Mouse (Mus musculus) left cerebral cortex, adult 11 months (tissue): ENCODE results near the gene Tbc1d14.

Experiments used
- DNase-seq: peaks from one replicate; pipeline ENCODE4 v3.0.0; 2022; ENCODE audit warnings: low spot score

The Tbc1d14 gene

GRCm38 (mm10) chr5:36553886-36554285, 39.2 kb downstream of the Tbc1d14 start:
- DNase-seq, result no peak

- DNase-seq, result no peak
Measured at GRCm38 (mm10) chr5:36553056-36553606, 39.9 kb downstream of the Tbc1d14 start.

DNA sequence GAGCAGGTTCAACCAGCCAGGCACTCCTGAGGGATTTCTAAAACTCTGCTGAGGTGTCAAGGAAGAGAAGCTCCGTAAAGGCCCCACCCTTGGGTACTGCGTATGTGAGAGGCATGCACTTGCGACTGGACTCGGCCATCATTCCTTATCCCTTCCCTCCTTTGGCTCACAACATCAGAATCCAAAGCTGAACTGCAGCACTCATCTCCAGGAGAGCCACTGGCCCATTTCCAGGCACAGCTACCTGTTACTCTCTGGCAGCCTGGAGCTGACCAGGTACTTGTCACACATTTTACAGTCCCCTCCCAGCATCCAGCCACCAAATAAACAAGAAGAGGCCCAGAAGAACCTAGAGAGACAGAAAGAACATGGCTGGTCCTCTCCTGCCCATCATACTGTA, 40.7 kb downstream of the Tbc1d14 start:
- no peak for DNase-seq

DNA sequence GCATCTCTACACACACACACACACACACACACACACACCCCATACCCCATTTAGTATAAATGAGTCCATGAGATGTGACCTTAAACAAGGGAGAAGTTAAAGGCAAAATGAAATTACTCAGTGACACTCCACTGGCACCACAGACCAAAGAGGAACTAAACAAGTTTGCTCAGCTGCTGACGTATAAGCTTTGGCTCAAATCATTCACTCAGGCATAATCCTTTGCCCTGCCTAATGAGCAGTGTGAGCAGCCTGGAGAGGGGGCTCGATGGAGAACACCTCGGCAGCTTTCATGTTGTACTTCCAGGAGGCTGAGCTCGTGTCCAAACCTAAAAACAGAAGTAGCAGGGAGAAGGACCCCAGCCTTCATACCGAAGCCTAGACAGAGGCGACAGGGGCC, 43.8 kb downstream of the Tbc1d14 start:
- DNase-seq, result no peak

GRCm38 (mm10) chr5:36544765-36545164, 48.3 kb downstream of the Tbc1d14 start:
- DNase-seq, result no peak

DNA sequence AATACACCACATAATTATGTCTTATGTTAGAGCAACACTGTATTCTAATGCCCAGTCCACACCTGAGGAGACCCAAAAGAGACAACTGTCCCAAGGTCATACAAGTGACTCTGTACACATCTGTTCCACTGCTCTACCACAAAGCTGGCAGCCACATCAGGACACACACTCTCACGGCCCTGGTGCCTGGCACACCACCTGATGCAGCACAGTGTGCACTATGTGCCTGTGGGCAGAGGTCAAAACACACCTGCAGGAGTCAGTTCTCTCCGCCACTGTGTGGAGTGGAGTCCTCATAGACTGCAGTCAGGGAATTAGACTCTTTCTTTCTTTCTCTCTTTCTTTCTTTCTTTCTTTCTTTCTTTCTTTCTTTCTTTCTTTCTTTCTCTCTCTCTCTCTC, 52.1 kb downstream of the Tbc1d14 start:
- DNase-seq, result no peak

GRCm38 (mm10) chr5:36538576-36539187, 54.4 kb downstream of the Tbc1d14 start:
- no peak for DNase-seq

DNA sequence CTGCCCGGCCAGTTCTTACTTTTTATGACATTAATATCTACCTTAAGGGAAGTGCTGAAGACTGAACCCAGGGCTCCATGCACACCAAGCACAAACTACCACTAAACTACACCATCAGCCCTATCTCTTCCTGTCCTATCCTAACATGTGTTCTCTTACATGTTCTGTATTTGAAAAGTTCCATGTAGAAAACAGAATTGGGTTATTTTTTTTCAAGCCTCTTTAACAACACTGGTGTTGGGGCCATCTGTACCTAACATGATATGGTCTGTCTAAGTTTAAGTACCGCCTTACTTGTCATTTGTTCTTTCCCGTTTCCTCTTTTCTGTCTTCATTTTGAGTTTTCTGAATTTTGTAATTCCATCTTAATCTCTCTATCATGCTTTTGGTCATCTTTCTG, 56.7 kb downstream of the Tbc1d14 start:
- DNase-seq, result no peak

GRCm38 (mm10) chr5:36535438-36536176, 57.5 kb downstream of the Tbc1d14 start:
- DNase-seq, result no peak

DNA sequence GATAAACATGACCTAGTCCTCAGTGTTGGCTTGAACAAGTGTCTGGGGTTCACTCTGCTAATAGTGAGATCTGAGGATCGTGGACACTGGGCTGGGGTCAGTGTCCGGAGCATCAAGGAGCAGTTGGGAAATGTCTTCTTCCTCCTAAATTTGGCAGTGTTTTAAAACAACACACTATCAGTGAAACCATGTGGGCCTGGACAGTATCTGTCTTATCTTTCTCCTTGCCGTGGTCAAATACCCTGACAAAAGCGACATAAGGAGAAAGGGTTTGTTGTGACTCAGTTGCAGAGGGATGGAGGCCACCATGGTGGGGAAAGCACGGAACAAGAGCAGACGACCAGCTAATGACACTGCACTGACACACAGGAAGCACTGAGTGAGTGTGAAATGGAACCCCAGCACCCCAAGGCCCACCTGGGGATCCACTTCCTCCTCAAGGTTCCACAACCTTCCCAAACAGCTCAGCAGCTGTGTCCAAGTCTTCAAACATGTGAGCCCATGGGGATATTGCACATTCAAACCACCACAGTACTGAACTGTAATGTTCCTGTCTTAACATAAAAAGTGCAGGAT, 58.5 kb downstream of the Tbc1d14 start:
- no peak for DNase-seq

GRCm38 (mm10) chr5:36530129-36530751, 62.8 kb downstream of the Tbc1d14 start:
- peak; percentile 90 for DNase-seq

DNA sequence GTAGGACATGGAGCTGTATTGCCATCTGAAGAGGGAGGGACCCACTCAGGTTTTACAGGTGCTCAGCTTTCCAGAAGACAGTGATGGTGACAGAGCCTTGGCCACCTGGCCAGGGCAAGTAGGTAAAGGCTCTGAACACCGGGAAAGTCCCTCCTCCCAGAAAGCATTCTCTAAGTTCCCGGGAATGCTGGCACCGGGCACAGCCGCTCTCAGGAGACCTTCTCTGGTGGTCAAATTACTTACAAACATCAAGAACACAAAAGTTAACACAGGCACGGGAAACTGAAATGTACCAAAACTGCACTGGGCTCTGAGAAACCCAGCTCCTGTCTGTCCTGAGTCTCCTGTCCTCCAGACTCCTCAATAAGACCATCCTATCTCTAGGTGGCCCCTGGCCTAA, 63.4 kb downstream of the Tbc1d14 start:
- no peak for DNase-seq

DNA sequence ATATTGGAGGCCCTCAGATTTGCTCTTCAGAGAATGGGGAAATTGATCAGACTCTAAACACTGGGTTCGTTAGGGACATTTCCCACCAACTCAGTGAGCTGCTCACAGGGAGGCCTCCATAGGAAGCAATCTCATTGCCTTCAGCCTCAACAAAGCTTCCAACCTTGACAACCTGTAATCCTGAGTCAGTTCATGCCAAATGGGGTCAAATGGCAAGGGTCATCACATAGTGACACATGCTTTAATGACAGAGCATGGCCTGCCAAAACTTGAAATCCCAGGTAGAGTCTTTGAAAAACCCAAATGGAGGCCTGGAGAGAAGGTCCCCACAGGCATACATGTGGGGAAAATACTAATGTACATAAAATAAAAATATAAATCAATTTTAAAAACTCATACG, 66.2 kb downstream of the Tbc1d14 start:
- no peak for DNase-seq

DNA sequence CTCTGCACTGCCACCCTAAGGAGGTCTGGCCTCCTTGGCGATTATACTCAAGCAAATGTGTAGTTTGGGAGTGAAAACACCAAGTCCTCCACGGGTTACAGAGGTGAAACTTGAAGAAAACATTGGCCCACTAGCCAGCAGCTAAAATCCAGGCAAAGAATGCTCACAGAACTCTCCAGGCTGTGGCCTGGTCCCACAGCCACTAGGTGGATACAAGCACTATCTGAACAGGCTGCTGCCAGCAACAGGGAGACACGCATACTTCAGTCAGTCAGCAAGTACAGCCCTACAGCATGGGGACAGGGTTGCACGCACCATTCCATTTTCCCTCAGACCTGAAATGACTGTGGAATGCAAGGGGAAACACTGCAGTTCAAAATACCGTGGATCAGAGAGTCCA, 66.8 kb downstream of the Tbc1d14 start:
- no peak for DNase-seq

GRCm38 (mm10) chr5:36525216-36525615, 67.9 kb downstream of the Tbc1d14 start:
- no peak for DNase-seq

DNA sequence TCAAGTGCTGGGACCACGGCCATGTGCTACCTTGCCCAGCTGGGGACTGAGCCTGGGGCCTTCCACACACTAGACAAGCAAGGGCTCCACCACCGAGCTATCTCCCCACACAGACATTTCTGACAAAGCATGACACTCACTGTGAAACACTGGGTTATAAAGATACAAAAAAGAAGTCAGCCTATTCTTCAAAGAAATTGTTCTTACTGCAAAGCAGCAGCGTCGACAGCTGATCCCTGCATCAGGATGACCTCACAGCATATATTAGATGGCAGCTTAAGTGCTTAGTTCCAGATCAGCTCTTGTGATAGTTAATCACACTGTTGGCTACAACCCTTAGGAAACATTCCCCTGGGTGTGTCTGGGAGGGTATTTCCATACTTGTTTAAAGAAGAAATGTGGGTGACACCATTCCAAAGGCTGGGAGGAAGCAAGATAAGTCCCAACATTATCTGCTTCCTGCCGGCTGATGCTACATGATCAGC, 69.8 kb downstream of the Tbc1d14 start:
- DNase-seq, result no peak

- no peak for DNase-seq
Measured at GRCm38 (mm10) chr5:36522782-36523181, 70.3 kb downstream of the Tbc1d14 start.

- no peak for DNase-seq
Measured at GRCm38 (mm10) chr5:36519751-36520150, 73.3 kb downstream of the Tbc1d14 start.

DNA sequence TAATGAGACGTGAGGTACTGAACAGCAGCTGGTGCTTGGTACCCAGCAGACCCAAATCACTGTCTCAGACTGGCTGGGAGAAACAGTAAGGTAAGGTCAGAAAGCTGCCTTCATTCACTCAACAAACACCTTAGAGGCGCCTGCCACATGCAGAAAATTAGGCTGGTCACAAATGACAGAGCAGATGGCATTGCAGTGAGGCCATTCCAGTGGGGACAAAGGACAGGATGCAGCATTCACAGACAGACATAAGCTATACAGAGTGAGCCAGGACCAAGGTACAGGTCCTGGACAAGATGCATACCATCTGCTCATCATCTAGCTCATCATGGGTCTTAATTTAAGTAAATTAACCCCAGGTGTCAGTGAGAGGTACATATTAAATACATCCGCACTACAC, 75.5 kb downstream of the Tbc1d14 start:
- DNase-seq, result no peak

GRCm38 (mm10) chr5:36515558-36515957, 77.5 kb downstream of the Tbc1d14 start:
- DNase-seq, result no peak

GRCm38 (mm10) chr5:36515126-36515525, 78.0 kb downstream of the Tbc1d14 start:
- no peak for DNase-seq

DNA sequence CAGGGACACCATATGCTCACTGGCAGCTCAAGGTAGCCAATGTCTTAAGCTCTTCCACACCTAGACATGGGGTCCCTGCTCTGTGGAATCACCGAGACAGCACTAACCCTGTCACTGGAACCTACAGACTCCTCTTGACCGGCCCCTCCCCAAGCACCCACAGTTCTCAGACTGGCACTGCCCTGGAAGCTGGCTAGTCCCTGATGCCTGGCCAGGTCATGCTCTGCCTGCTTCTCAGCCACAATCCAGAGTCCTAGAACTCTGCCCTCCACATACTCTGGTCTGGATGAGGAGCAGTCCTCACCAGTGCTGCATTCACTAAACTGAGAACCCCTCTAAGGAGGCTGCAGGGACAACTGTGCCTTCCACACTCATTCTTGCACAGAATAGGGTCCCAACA, 82.1 kb downstream of the Tbc1d14 start:
- DNase-seq, result no peak

DNA sequence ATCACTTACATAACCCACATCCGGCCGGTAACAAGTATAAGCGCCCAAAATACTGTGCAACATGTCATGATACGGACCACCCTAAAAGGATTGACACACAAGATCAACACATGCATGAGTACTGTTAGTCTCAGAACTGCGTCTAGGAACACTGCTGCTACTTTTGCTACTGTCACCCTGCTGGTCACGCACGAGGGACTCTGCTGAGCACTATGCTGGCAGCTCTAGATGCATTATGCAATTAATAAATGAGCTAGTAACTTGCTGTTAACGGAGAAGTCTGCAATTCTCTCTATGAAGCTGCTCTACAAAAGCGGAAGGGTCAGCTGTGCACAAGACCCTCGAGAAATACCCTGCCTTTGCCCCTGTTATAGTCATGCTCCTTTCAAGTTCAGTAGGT, 84.7 kb downstream of the Tbc1d14 start:
- DNase-seq, result no peak
